Mouse (Mus musculus) CH12.LX (cell line): ENCODE measurements around the gene Adipor2. TPM values are rescaled to one million over a fixed set of nuclear protein-coding genes. Genes with fewer than 3 reads are reported as not detected.
A peak's percentile ranks its signal among the peaks of the same experiment; 100 is the strongest.
"Not testable (repeated sequence)": the region's sequence is repeated elsewhere in the genome, so short reads cannot be mapped to it uniquely, and the experiment has no call there.

Experiments used
- DNase-seq: peaks from one replicate; pipeline ENCODE4 v3.0.0-alpha.2; 2013; ENCODE audit errors: extremely low read depth
- H3K27ac ChIP-seq: 2 replicates; pipeline ENCODE4 v1.5.1; 2012; ENCODE audit warnings: low read depth, mild to moderate bottlenecking, control low read depth, moderate library complexity; ENCODE audit not compliant: insufficient read depth
- H3K27me3 ChIP-seq: replicated peaks from 2 replicates; pipeline ENCODE3; 2012; ENCODE audit warnings: inconsistent platforms
- H3K36me3 ChIP-seq, 2 experiments: replicated peaks in 1 of 2; 2 replicates each; pipeline versions ENCODE3 to v1.6.1; 2012; ENCODE audit warnings: inconsistent platforms in 1 of 2, low read length in 1 of 2, mild to moderate bottlenecking in 1 of 2, mixed read lengths in 1 of 2, moderate library complexity in 1 of 2; ENCODE audit not compliant: control insufficient read depth in 1 of 2, insufficient read depth in 1 of 2
- H3K4me1 ChIP-seq, 2 experiments: 2 replicates each; pipeline ENCODE4 v1.6.1; 2012; ENCODE audit warnings: inconsistent platforms in 1 of 2, moderate library complexity in 1 of 2; ENCODE audit not compliant: insufficient read depth in 2 of 2, control insufficient read depth in 1 of 2
- H3K4me2 ChIP-seq: 2 replicates; pipeline ENCODE4 v1.6.1; 2012; ENCODE audit warnings: low read depth, mild to moderate bottlenecking, control low read depth; ENCODE audit not compliant: poor library complexity, insufficient read depth, severe bottlenecking
- H3K4me3 ChIP-seq, 3 experiments: fragments of 150-350 bp in 1 of 3; sonication (generic) in 1 of 3; replicated peaks in 1 of 3; 2 replicates each; pipeline versions ENCODE3 to v1.5.1; 2011 to 2012; ENCODE audit warnings: low read depth in 2 of 3, low read length in 2 of 3, mild to moderate bottlenecking in 2 of 3, moderate library complexity in 2 of 3, control low read depth in 1 of 3, improper control_type of control experiment in 1 of 3, inconsistent platforms in 1 of 3, mixed read lengths in 1 of 3; ENCODE audit not compliant: poor library complexity in 1 of 3
- H3K79me2 ChIP-seq: replicated peaks from 2 replicates; pipeline ENCODE4 v1.6.1; 2012; ENCODE audit warnings: mild to moderate bottlenecking, moderate library complexity; ENCODE audit not compliant: control insufficient read depth, poor library complexity, insufficient read depth, severe bottlenecking; ENCODE audit errors: extremely low read depth
- H3K9ac ChIP-seq: 2 replicates; pipeline ENCODE4 v1.6.1; 2012; ENCODE audit warnings: low read depth, mild to moderate bottlenecking, control low read depth, moderate library complexity; ENCODE audit not compliant: insufficient read depth
- H3K9me3 ChIP-seq: replicated peaks from 2 replicates; pipeline ENCODE3; 2012; ENCODE audit warnings: low read length, inconsistent platforms, mixed read lengths
- CHD2 ChIP-seq: IDR thresholded peaks from 2 replicates; pipeline ENCODE4 v1.6.1; 2011; ENCODE audit warnings: low read length, improper control_type of control experiment
- CTCF ChIP-seq, 2 experiments: IDR thresholded peaks in 1 of 2; conservative IDR thresholded peaks in 1 of 2; 2 replicates each; pipeline ENCODE4 v1.5.1; 2011 to 2012; ENCODE audit warnings: low read depth in 2 of 2, low read length in 2 of 2, improper control_type of control experiment in 1 of 2, inconsistent platforms in 1 of 2, mild to moderate bottlenecking in 1 of 2, moderate library complexity in 1 of 2
- E2F4 ChIP-seq: IDR thresholded peaks from 2 replicates; pipeline ENCODE4 v1.6.1; 2011; ENCODE audit warnings: low read depth, low read length, improper control_type of control experiment; ENCODE audit not compliant: insufficient replicate concordance
- HCFC1 ChIP-seq: IDR thresholded peaks from 2 replicates; pipeline ENCODE4 v1.6.1; 2012; ENCODE audit warnings: low read depth, mild to moderate bottlenecking, inconsistent platforms, low read length, improper control_type of control experiment
- IRF4 ChIP-seq: IDR thresholded peaks from 2 replicates; pipeline ENCODE4 v1.6.1; 2014; ENCODE audit warnings: low read depth, mild to moderate bottlenecking, inconsistent platforms, low read length, improper control_type of control experiment
- JUND ChIP-seq: conservative IDR thresholded peaks from 2 replicates; pipeline ENCODE4 v1.6.1; 2011; ENCODE audit warnings: low read depth, low read length, improper control_type of control experiment
- MAFK ChIP-seq: IDR thresholded peaks from 2 replicates; pipeline ENCODE4 v1.6.1; 2011; ENCODE audit warnings: low read length, improper control_type of control experiment; ENCODE audit not compliant: insufficient replicate concordance
- MAX ChIP-seq: IDR thresholded peaks from 2 replicates; pipeline ENCODE4 v1.6.1; 2011; ENCODE audit warnings: low read length, improper control_type of control experiment
- MEF2A ChIP-seq: IDR thresholded peaks from 2 replicates; pipeline ENCODE4 v1.6.1; 2014; ENCODE audit warnings: low read depth, mild to moderate bottlenecking, inconsistent platforms, low read length, improper control_type of control experiment, borderline replicate concordance
- MXI1 ChIP-seq: IDR thresholded peaks from 2 replicates; pipeline ENCODE4 v1.6.1; 2011; ENCODE audit warnings: mild to moderate bottlenecking, low read depth, low read length, improper control_type of control experiment
- MYC ChIP-seq: IDR thresholded peaks from 2 replicates; pipeline ENCODE4 v1.6.1; 2011; ENCODE audit warnings: low read depth, mild to moderate bottlenecking, improper control_type of control experiment, low read length
- RAD21 ChIP-seq: IDR thresholded peaks from 2 replicates; pipeline ENCODE4 v1.6.1; 2011; ENCODE audit warnings: low read depth, mild to moderate bottlenecking, low read length, improper control_type of control experiment, moderate library complexity
- RCOR1 ChIP-seq: conservative IDR thresholded peaks from 2 replicates; pipeline ENCODE4 v1.6.1; 2012; ENCODE audit warnings: low read depth, mild to moderate bottlenecking, inconsistent platforms, low read length, improper control_type of control experiment
- SIN3A ChIP-seq: IDR thresholded peaks from 2 replicates; pipeline ENCODE4 v1.6.1; 2012; ENCODE audit warnings: low read length, improper control_type of control experiment, inconsistent platforms
- USF1 ChIP-seq: IDR thresholded peaks from 2 replicates; pipeline ENCODE4 v1.6.1; 2014; ENCODE audit warnings: low read depth, mild to moderate bottlenecking, inconsistent platforms, low read length, improper control_type of control experiment
- ZC3H11A ChIP-seq: IDR thresholded peaks from 2 replicates; pipeline ENCODE4 v1.6.1; 2012; ENCODE audit warnings: low read depth, mild to moderate bottlenecking, inconsistent platforms, low read length, improper control_type of control experiment
- ZKSCAN1 ChIP-seq: IDR thresholded peaks from 2 replicates; pipeline ENCODE4 v1.6.1; 2012; ENCODE audit warnings: low read depth, inconsistent platforms, low read length, improper control_type of control experiment, borderline replicate concordance
- dilution Hi-C: fragments of 300-500 bp; cut with MboI; formaldehyde crosslinking; loops from 2 replicates; pipeline ENCODE4 v1.14.3; 2020; ENCODE audit warnings: low sequenced_read_pairs; ENCODE audit not compliant: extremely low pct_unique_long_range_greater_than_20kb, extremely low pct_ligation_motif_present
- in situ Hi-C: fragments of 300-500 bp; cut with MboI; formaldehyde crosslinking; loops from 3 replicates; pipeline ENCODE4 v1.14.3; 2019; ENCODE audit warnings: low sequenced_read_pairs, low pct_ligation_motif_present, low pct_unique_long_range_greater_than_20kb, mixed read lengths
- polyA plus RNA-seq: library from polyadenylated mRNA; unstranded; fragments of >175 nt; gene quantifications from 2 replicates; pipeline ENCODE4 v1.2.1, GENCODE M21; 2012; ENCODE audit warnings: low read depth; ENCODE audit not compliant: insufficient read length
- total RNA-seq, 2 experiments: library from RNA; depleted of rRNA; stranded (reverse); fragments of 300-350 nt in 1 of 2; fragments of >200 nt in 1 of 2; gene quantifications; 2 replicates each; pipeline ENCODE4 v1.2.3; 2012 to 2014

The Adipor2 gene
- total and polyA plus RNA-seq, 3 experiments: 29.8 to 43.5 (median 40.3) TPM

DNA sequence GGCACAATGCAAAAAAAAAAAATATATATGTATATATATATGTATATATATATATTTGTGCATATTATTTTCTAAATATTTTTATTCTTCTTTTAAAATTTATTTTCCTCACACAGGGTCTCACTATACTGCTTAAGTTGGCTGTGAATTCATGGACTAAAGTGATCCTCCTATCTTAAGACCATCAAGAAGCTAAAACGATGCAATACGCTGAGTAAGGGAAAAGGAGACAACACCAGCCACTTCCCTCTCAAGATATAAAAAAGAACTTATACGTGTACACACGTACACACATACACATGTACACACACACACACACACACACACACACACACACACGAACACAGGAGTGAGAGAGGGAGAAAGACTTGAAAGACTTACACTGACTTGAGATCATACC, 53.9 kb downstream of the Adipor2 start:
- no peak overlapping the region for H3K9ac ChIP-seq
- no peak overlapping the region for H3K27ac ChIP-seq
- H3K36me3 ChIP-seq: peaks cover 43 to 82% of the 10 kb centered on the region in 2 experiments
- H3K9me3 ChIP-seq: no peaks in the 10 kb centered on the region
- TF ChIP-seq E2F4 (no peak), MAFK (peak; percentile 62; the same call in 1 of the 2 replicates)
- TF ChIP-seq, all 38 proteins: peak for 1
- dilution Hi-C loops (no loop called here), in situ Hi-C loops (no loop called here)
- no peak for DNase-seq
- Histone ChIP-seq H3K4me3 (no peak overlapping the region), H3K27me3 (no peaks in the 10 kb centered on the region), H3K79me2 (no peaks in the 10 kb centered on the region; the same call in none of the 2 replicates), H3K4me1 (no peaks in the 10 kb centered on the region), H3K4me2 (no peak overlapping the region)

GRCm38 (mm10) chr6:119360925-119361702, 56.4 kb downstream of the Adipor2 start:
- no peaks in the 10 kb centered on the region for H3K9me3 ChIP-seq
- no peak overlapping the region for H3K27ac ChIP-seq
- H3K27me3 ChIP-seq: no peaks in the 10 kb centered on the region
- in situ Hi-C loops (no loop called here), dilution Hi-C loops (no loop called here)
- no peak overlapping the region for H3K9ac ChIP-seq
- H3K4me2 ChIP-seq: no peak overlapping the region
- H3K4me3 ChIP-seq: no peak overlapping the region
- H3K4me1 ChIP-seq: peaks cover 0 to 8% of the 10 kb centered on the region in 2 experiments; a peak in 2 of 4 replicates
- no peak for DNase-seq
- peaks cover 50 to 88% of the 10 kb centered on the region in 2 experiments for H3K36me3 ChIP-seq
- no peaks in the 10 kb centered on the region; the same call in 1 of the 2 replicates for H3K79me2 ChIP-seq
- TF ChIP-seq IRF4: no peak
- no peak for TF ChIP-seq JUND
- no peak for TF ChIP-seq RAD21
- TF ChIP-seq E2F4: no peak
- TF ChIP-seq USF1: no peak
- no peak for TF ChIP-seq CHD2
- TF ChIP-seq CTCF (conservative IDR thresholded peaks at IDR 0.05 in 1 of 2, IDR thresholded peaks at IDR 0.05 in 1 of 2; ENCODE audit: low read depth in 2 of 2, low read length in 2 of 2): no peak
- no peak for TF ChIP-seq ZKSCAN1
- TF ChIP-seq SIN3A: no peak
- TF ChIP-seq HCFC1: no peak
- TF ChIP-seq MXI1: no peak
- TF ChIP-seq MYC: no peak
- TF ChIP-seq RCOR1: no peak
- TF ChIP-seq ZC3H11A: no peak
- TF ChIP-seq MEF2A: no peak
- TF ChIP-seq MAX: no peak

DNA sequence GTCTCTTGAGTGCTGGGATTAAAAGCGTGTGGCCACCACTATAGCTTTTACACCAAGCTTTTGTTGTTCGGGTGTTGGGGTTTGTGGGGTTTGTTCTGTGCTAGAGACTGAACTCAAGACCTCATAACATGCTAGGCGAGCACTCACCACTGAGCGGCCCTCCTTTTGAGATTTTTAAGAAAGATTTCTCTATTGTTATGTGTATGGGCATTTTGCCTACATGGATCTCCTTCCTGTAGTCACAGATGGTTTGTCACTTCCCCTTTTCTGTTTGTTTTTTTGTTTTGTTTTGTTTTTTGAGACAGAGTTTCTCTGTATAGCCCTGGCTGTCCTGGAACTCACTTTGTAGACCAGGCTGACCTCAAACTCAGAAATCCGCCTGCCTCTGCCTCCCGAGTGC, 57.3 kb downstream of the Adipor2 start:
- H3K4me1 ChIP-seq, dilution Hi-C loops, DNase-seq, H3K9me3 ChIP-seq, H3K27ac ChIP-seq, H3K79me2 ChIP-seq, in situ Hi-C loops, H3K4me2 ChIP-seq, H3K27me3 ChIP-seq, H3K4me3 ChIP-seq, H3K9ac ChIP-seq: not testable (repeated sequence)
- H3K36me3 ChIP-seq: peaks cover 53 to 88% of the 10 kb centered on the region in 2 experiments
